Mouse (Mus musculus): Measurements from ENCODE around the gene Zfyve27. TPM values are rescaled to one million over a fixed set of nuclear protein-coding genes. Genes with fewer than 3 reads are reported as not detected.

Gene Zfyve27
- total and polyA plus RNA-seq, 3 experiments = 27.0 to 40.2 TPM; not detected in 1

GRCm38 (mm10) chr19:42166130-42166529 lies 2.4 kb downstream of the Zfyve27 start:
- Histone ChIP-seq H3K9me3 (replicated peaks; ENCODE audit: insufficient read depth, low read length) (no peaks in the 10 kb centered on the region), H3K27me3 (ENCODE audit: control insufficient read depth in 1 of 2, insufficient read depth in 2 of 2, low read length in 2 of 2) (no peaks in the 10 kb centered on the region; a peak in 1 of 4 replicates), H3K27ac (ENCODE audit: control insufficient read depth, low read depth, low read length) (0 out of 2 replicates have a peak overlapping the region, but pooled peaks have one; percentile 12), H3K4me1 (ENCODE audit: control insufficient read depth in 1 of 2, insufficient read depth in 2 of 2, low read length in 2 of 2) (peaks cover 12 to 25% of the 10 kb centered on the region in 2 experiments), H3K4me3 (ENCODE audit: control insufficient read depth in 1 of 2, insufficient read depth in 1 of 2, low read depth in 2 of 2, low read length in 2 of 2) (peak overlapping the region; percentile 59 to 74), H3K9ac (ENCODE audit: control insufficient read depth, low read depth, low read length, poor library complexity, severe bottlenecking) (peak overlapping the region; percentile 71), H3K79me2 (ENCODE audit: control insufficient read depth, insufficient read depth, low read length, poor library complexity) (peaks cover 7% of the 10 kb centered on the region), H3K36me3 (ENCODE audit: control insufficient read depth in 1 of 2, insufficient read depth in 2 of 2, low read length in 2 of 2) (peaks cover 0 to 17% of the 10 kb centered on the region in 2 experiments; a peak in 2 of 4 replicates)
- peak; percentile 92 for DNase-seq (ENCODE audit: low read depth, low spot score)
- TF ChIP-seq MAX (IDR thresholded peaks at IDR 0.05; ENCODE audit: low read length) (peak; percentile 75), POLR2AphosphoS2 (IDR thresholded peaks at IDR 0.05; ENCODE audit: low read length) (no peak), GABPA (IDR thresholded peaks at IDR 0.05; ENCODE audit: low read depth, low read length) (no peak), TCF12 (IDR thresholded peaks at IDR 0.05; ENCODE audit: low read depth, low read length) (no peak), GATA1 (IDR thresholded peaks at IDR 0.05; ENCODE audit: low read depth, low read length) (0 out of 2 replicates have a peak, but pooled peaks have one; percentile 33), ELF1 (IDR thresholded peaks at IDR 0.05; ENCODE audit: low read depth, low read length) (peak; percentile 68), NRF1 (IDR thresholded peaks at IDR 0.05; ENCODE audit: insufficient read depth, low read depth, low read length, poor library complexity, severe bottlenecking) (no peak), SMC3 (IDR thresholded peaks at IDR 0.05; ENCODE audit: low read depth, low read length) (peak; percentile 94), ETS1 (IDR thresholded peaks at IDR 0.05; ENCODE audit: low read depth, low read length) (peak; percentile 35; the same call in 1 of the 2 replicates), JUND (IDR thresholded peaks at IDR 0.05; ENCODE audit: low read depth, low read length) (peak; percentile 53; the same call in 1 of the 2 replicates), ZNF384 (IDR thresholded peaks at IDR 0.05; ENCODE audit: low read depth, low read length) (peak; percentile 89), MYC (IDR thresholded peaks at IDR 0.05; ENCODE audit: low read depth, low read length) (0 out of 2 replicates have a peak, but pooled peaks have one; percentile 42), E2F4 (IDR thresholded peaks at IDR 0.05; ENCODE audit: borderline replicate concordance, low read depth, low read length) (no peak), MXI1 (IDR thresholded peaks at IDR 0.05; ENCODE audit: low read depth, low read length) (0 out of 2 replicates have a peak, but pooled peaks have one; percentile 46), RCOR1 (IDR thresholded peaks at IDR 0.05; ENCODE audit: low read depth, low read length) (peak; percentile 13; the same call in 1 of the 2 replicates), HCFC1 (IDR thresholded peaks at IDR 0.05; ENCODE audit: low read depth, low read length) (peak; percentile 68), NELFE (IDR thresholded peaks at IDR 0.05; ENCODE audit: low read depth, low read length) (no peak), ZC3H11A (IDR thresholded peaks at IDR 0.05; ENCODE audit: low read depth, low read length) (peak; percentile 89), CTCF (IDR thresholded peaks at IDR 0.05 in 2 of 3, conservative IDR thresholded peaks at IDR 0.05 in 1 of 3; ENCODE audit: control insufficient read depth in 1 of 3, insufficient read depth in 1 of 3, low read depth in 2 of 3, low read length in 3 of 3, poor library complexity in 1 of 3, severe bottlenecking in 1 of 3) (peak; percentile 97 to 99 (median 99)), ZMIZ1 (IDR thresholded peaks at IDR 0.05; ENCODE audit: low read depth, low read length) (0 out of 2 replicates have a peak, but pooled peaks have one; percentile 37), MAZ (IDR thresholded peaks at IDR 0.05; ENCODE audit: low read depth, low read length) (no peak; the same call in 1 of the 2 replicates), RAD21 (IDR thresholded peaks at IDR 0.05; ENCODE audit: low read depth, low read length) (peak; percentile 97), BHLHE40 (IDR thresholded peaks at IDR 0.05; ENCODE audit: borderline replicate concordance, low read depth, low read length) (0 out of 2 replicates have a peak, but pooled peaks have one; percentile 42), MAFK (IDR thresholded peaks at IDR 0.05; ENCODE audit: borderline replicate concordance, low read depth, low read length) (no peak), SIN3A (IDR thresholded peaks at IDR 0.05; ENCODE audit: low read length) (peak; percentile 81), USF1 (IDR thresholded peaks at IDR 0.05; ENCODE audit: low read depth, low read length) (0 out of 2 replicates have a peak, but pooled peaks have one; percentile 20)

Measured in MEL (cell line).